Mouse (Mus musculus) neural tube, embryonic 14.5 days (tissue): ENCODE measurements at regions not wholly inside any gene's neighbourhood (a gene's known extent, or its start where the extent isn't known, plus 50 kb on each side); places are given as distances from the start of the nearest gene placed in this dataset.

Experiments used
- ATAC-seq: fragments of 200-750 bp; cut with Nextera tagmentation; 2 replicates; pipeline ENCODE4 v1.8.0; 2017; ENCODE audit warnings: low read depth, mild to moderate bottlenecking, moderate TSS enrichment, moderate library complexity
- H3K27ac ChIP-seq: fragments of 300-500 bp; sonication (generic); 2 replicates; pipeline ENCODE4 v1.5.1; 2014; ENCODE audit warnings: low read depth, mild to moderate bottlenecking, control low read depth, low read length, moderate library complexity, mixed read lengths
- H3K27me3 ChIP-seq: fragments of 300-500 bp; sonication (generic); 2 replicates; pipeline ENCODE4 v1.6.1; 2014; ENCODE audit warnings: low read length; ENCODE audit not compliant: control insufficient read depth, insufficient read depth
- H3K36me3 ChIP-seq: fragments of 300-500 bp; sonication (generic); 2 replicates; pipeline ENCODE4 v1.6.1; 2014; ENCODE audit warnings: low read length, mixed read lengths; ENCODE audit not compliant: control insufficient read depth, insufficient read depth
- H3K4me1 ChIP-seq: fragments of 300-500 bp; sonication (generic); 2 replicates; pipeline ENCODE4 v1.6.1; 2014; ENCODE audit warnings: low read length; ENCODE audit not compliant: control insufficient read depth, insufficient read depth
- H3K4me2 ChIP-seq: fragments of 300-500 bp; sonication (generic); 2 replicates; pipeline ENCODE4 v1.6.1; 2014; ENCODE audit warnings: mild to moderate bottlenecking, low read depth, low read length, control low read depth
- H3K4me3 ChIP-seq: fragments of 300-500 bp; sonication (generic); 2 replicates; pipeline ENCODE4 v1.5.1; 2014; ENCODE audit warnings: low read depth, low read length, control low read depth, mixed read lengths
- H3K9ac ChIP-seq: fragments of 300-500 bp; sonication (generic); replicated peaks from 2 replicates; pipeline ENCODE4 v1.6.1; 2014; ENCODE audit warnings: low read depth, mild to moderate bottlenecking, control low read depth, low read length, mixed read lengths
- H3K9me3 ChIP-seq: fragments of 300-500 bp; sonication (generic); 2 replicates; pipeline ENCODE4 v1.6.1; 2016; ENCODE audit warnings: low read length; ENCODE audit not compliant: control insufficient read depth
- WGBS: fragments of 180-500 bp; shearing (Covaris S2); extraction: QIAGEN DNeasy Blood & Tissue Kit; methylation state at CpG from one replicate; pipeline ENCODE4 v1.1.7; 2014; 5-methylcytosine and 5-hydroxymethylcytosine counted together

- H3K4me3 ChIP-seq, result no peak overlapping the region
- H3K27me3 ChIP-seq, result no peaks in the 10 kb centered on the region
- no peaks in the 10 kb centered on the region for H3K4me1 ChIP-seq
- WGBS, result 96% methylated on average over 7 of the region's 7 CpGs
- no peak overlapping the region for H3K4me2 ChIP-seq
- H3K27ac ChIP-seq, result no peak overlapping the region
- H3K9ac ChIP-seq, result no peak overlapping the region
- H3K9me3 ChIP-seq, result no peaks in the 10 kb centered on the region
- no peak for ATAC-seq
- H3K36me3 ChIP-seq, result no peaks in the 10 kb centered on the region
These were observed 255.2 kb downstream of the Gm11077 start for GRCm38 (mm10) chr6:140984249-140984648.

GRCm38 (mm10) chr6:140993643-140994580, 255.2 kb upstream of the Pde3a start:
- no peaks in the 10 kb centered on the region for H3K27me3 ChIP-seq
- no peak overlapping the region for H3K4me2 ChIP-seq
- no peak overlapping the region for H3K4me3 ChIP-seq
- H3K9ac ChIP-seq, result no peak overlapping the region
- WGBS, result 73% methylated on average over 13 of the region's 13 CpGs
- no peak overlapping the region for H3K27ac ChIP-seq
- no peaks in the 10 kb centered on the region for H3K9me3 ChIP-seq
- no peaks in the 10 kb centered on the region for H3K4me1 ChIP-seq
- ATAC-seq, result no peak
- no peaks in the 10 kb centered on the region for H3K36me3 ChIP-seq

DNA sequence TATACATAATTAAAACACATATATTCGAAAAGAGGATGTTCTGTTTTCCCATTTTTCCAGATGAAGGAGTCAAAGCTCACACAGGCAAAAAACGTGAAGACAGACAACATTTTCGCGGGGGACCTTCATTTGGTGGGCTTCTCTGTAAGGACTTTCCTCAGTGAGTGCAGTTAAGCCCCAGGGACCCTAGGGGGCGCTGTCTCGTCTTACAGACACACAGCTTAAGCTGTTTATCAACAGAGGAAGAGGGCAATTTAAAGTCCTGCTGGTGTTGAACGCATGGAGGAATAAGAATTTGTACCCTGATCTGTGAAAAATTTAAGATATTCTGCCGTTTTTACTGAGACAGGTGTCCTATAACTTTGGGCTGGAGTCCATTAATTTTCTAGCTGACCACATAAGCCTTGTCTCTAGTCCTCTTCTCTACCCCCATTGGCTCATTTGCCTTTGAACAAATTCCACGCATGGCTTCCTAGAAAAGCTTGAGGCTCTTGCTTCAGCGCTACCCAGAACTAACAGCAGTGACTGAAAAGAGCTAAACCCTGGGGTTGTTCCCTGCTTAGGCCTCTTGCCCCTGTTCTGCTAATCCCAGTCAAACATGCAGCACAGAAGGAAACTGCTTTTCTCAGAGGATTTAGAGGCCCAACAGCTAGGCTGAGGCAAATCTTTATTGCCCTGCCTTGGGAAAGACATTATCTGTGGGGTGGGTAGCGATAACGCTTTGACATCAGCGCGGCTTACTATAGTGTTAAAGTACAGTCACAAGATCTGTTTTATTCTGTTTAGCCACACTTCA, 253.5 kb upstream of the Pde3a start:
- H3K36me3 ChIP-seq, result no peaks in the 10 kb centered on the region
- H3K4me3 ChIP-seq, result no peak overlapping the region
- no peak overlapping the region for H3K9ac ChIP-seq
- H3K9me3 ChIP-seq, result no peaks in the 10 kb centered on the region
- H3K4me1 ChIP-seq, result no peaks in the 10 kb centered on the region
- WGBS, result 78% methylated on average over 14 of the region's 14 CpGs
- H3K27me3 ChIP-seq, result no peaks in the 10 kb centered on the region
- H3K4me2 ChIP-seq, result no peak overlapping the region
- H3K27ac ChIP-seq, result no peak overlapping the region
- ATAC-seq, result no peak

- Histone ChIP-seq H3K9ac (no peak overlapping the region), H3K4me2 (no peak overlapping the region), H3K27ac (no peak overlapping the region), H3K36me3 (no peaks in the 10 kb centered on the region), H3K4me3 (no peak overlapping the region), H3K4me1 (no peaks in the 10 kb centered on the region), H3K9me3 (no peaks in the 10 kb centered on the region), H3K27me3 (no peaks in the 10 kb centered on the region)
- no peak for ATAC-seq
- 85% methylated on average over 7 of the region's 7 CpGs for WGBS
These were observed 251.0 kb upstream of the Pde3a start for GRCm38 (mm10) chr6:140998069-140998468.

- Histone ChIP-seq H3K9me3 (no peaks in the 10 kb centered on the region), H3K4me2 (no peak overlapping the region), H3K9ac (no peak overlapping the region), H3K27ac (no peak overlapping the region), H3K4me1 (no peaks in the 10 kb centered on the region), H3K36me3 (no peaks in the 10 kb centered on the region), H3K4me3 (no peak overlapping the region), H3K27me3 (no peaks in the 10 kb centered on the region)
- ATAC-seq, result no peak
- 72% methylated on average over 2 of the region's 2 CpGs for WGBS
These were observed 248.5 kb upstream of the Pde3a start for GRCm38 (mm10) chr6:141000552-141000951.

- Histone ChIP-seq H3K27me3 (no peaks in the 10 kb centered on the region), H3K9me3 (no peaks in the 10 kb centered on the region), H3K9ac (no peak overlapping the region), H3K4me3 (no peak overlapping the region), H3K4me2 (no peak overlapping the region), H3K4me1 (no peaks in the 10 kb centered on the region), H3K27ac (no peak overlapping the region), H3K36me3 (no peaks in the 10 kb centered on the region)
- WGBS, result 89% methylated on average over 3 of the region's 3 CpGs
- ATAC-seq, result no peak
These were observed 247.8 kb upstream of the Pde3a start for GRCm38 (mm10) chr6:141001306-141001705.

- no peak overlapping the region for H3K4me3 ChIP-seq
These were observed 233.9 kb upstream of the Pde3a start for GRCm38 (mm10) chr6:141015055-141015681.

GRCm38 (mm10) chr6:141023501-141023900, 225.6 kb upstream of the Pde3a start:
- no peak overlapping the region for H3K27ac ChIP-seq

More at GRCm38 (mm10) chr6:141015055-141015681, 233.9 kb upstream of the Pde3a start:
- Histone ChIP-seq H3K27ac (no peak overlapping the region), H3K9ac (no peak overlapping the region), H3K9me3 (no peaks in the 10 kb centered on the region), H3K27me3 (no peaks in the 10 kb centered on the region), H3K4me2 (no peak overlapping the region), H3K36me3 (no peaks in the 10 kb centered on the region), H3K4me1 (no peaks in the 10 kb centered on the region)
- ATAC-seq, result no peak
- 79% methylated on average over 11 of the region's 11 CpGs for WGBS

More at GRCm38 (mm10) chr6:141023501-141023900, 225.6 kb upstream of the Pde3a start:
- no peaks in the 10 kb centered on the region for H3K27me3 ChIP-seq
- ATAC-seq, result no peak
- H3K9me3 ChIP-seq, result no peaks in the 10 kb centered on the region
- H3K36me3 ChIP-seq, result no peaks in the 10 kb centered on the region
- no peak overlapping the region for H3K9ac ChIP-seq
- 85% methylated on average over 4 of the region's 4 CpGs for WGBS
- H3K4me3 ChIP-seq, result no peak overlapping the region
- H3K4me1 ChIP-seq, result no peaks in the 10 kb centered on the region
- no peak overlapping the region for H3K4me2 ChIP-seq
